Mouse (Mus musculus) cortical plate, adult 2 months (tissue): ENCODE measurements around the gene Lsm4.

Source experiments
- CTCF ChIP-seq: fragments of 200-500 bp; IDR thresholded peaks from 2 replicates; pipeline ENCODE4 v1.5.1; 2011; ENCODE audit warnings: mild to moderate bottlenecking, control low read depth, low read length; ENCODE audit not compliant: insufficient read depth; ENCODE audit errors: extremely low read depth
- POLR2A ChIP-seq: fragments of 200-500 bp; IDR thresholded peaks from 2 replicates; pipeline ENCODE4 v1.6.1; 2011; ENCODE audit warnings: mild to moderate bottlenecking, low read length, control low read depth; ENCODE audit not compliant: insufficient read depth; ENCODE audit errors: extremely low read depth

DNA sequence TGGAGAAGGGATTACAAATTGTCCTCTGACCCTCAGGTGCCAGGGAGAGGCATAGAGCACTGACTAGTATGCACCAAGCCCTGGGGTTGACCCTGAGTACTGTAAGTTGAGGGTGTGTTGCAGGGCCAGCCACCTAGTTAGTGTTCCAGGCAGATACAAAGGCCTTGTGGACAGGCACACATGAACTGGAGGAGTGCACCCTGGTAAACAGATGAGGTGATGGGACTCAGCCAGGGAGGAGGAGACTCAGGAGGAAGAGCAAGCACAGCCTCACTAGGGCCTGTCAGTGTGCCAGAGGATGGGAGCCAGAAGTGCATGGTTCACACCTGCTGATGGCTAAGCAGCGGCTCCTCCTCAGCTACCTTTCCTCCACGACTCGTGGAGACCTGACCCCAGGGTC is 7.0 kb downstream of the Lsm4 start:
- TF ChIP-seq POLR2A (no peak), CTCF (no peak)
